Mouse (Mus musculus) liver, adult 2 months (tissue): Measurements from ENCODE around the gene Ttc16. TPM values are rescaled to one million over a fixed set of nuclear protein-coding genes. Genes with fewer than 3 reads are reported as not detected.

Experiments used
- DNase-seq: peaks from one replicate; pipeline ENCODE4 v3.0.0-alpha.2; 2011; ENCODE audit warnings: low read depth, low spot score; ENCODE audit errors: extremely low read depth
- H3K27ac ChIP-seq: fragments of 200-500 bp; replicated peaks from 2 replicates; pipeline ENCODE4 v1.5.1; 2012; ENCODE audit warnings: low read depth, mild to moderate bottlenecking, control low read depth, inconsistent platforms, low read length; ENCODE audit not compliant: insufficient read depth
- H3K27me3 ChIP-seq: fragments of 200-500 bp; 2 replicates; pipeline ENCODE4 v1.6.1; 2012; ENCODE audit warnings: mild to moderate bottlenecking, moderate library complexity, low read length, inconsistent platforms; ENCODE audit not compliant: control insufficient read depth, insufficient read depth
- H3K36me3 ChIP-seq: fragments of 200-500 bp; 2 replicates; pipeline ENCODE4 v1.6.1; 2012; ENCODE audit warnings: low read length, inconsistent platforms; ENCODE audit not compliant: control insufficient read depth, insufficient read depth
- H3K4me1 ChIP-seq: fragments of 200-500 bp; 2 replicates; pipeline ENCODE4 v1.6.1; 2011; ENCODE audit warnings: low read length; ENCODE audit not compliant: control insufficient read depth, insufficient read depth
- H3K4me3 ChIP-seq: fragments of 200-500 bp; 2 replicates; pipeline ENCODE4 v1.5.1; 2011; ENCODE audit warnings: low read depth, mild to moderate bottlenecking, control low read depth, low read length, moderate library complexity; ENCODE audit not compliant: insufficient read depth
- H3K79me2 ChIP-seq: fragments of 200-500 bp; 2 replicates; pipeline ENCODE4 v1.6.1; 2012; ENCODE audit warnings: inconsistent platforms, mild to moderate bottlenecking, low read length, moderate library complexity; ENCODE audit not compliant: control insufficient read depth, insufficient read depth
- H3K9ac ChIP-seq: fragments of 200-500 bp; 2 replicates; pipeline ENCODE4 v1.6.1; 2012; ENCODE audit warnings: low read depth, mild to moderate bottlenecking, control low read depth, inconsistent platforms, low read length
- CTCF ChIP-seq: fragments of 200-500 bp; IDR thresholded peaks from 2 replicates; pipeline ENCODE4 v1.5.1; 2011; ENCODE audit warnings: low read depth, low read length, control low read depth
- POLR2A ChIP-seq: fragments of 200-500 bp; IDR thresholded peaks from 2 replicates; pipeline ENCODE4 v1.6.1; 2011; ENCODE audit warnings: low read length, control low read depth; ENCODE audit not compliant: insufficient read depth; ENCODE audit errors: extremely low read depth
- WGBS: fragments of 180-500 bp; shearing (Covaris S2); methylation state at CpG from one replicate; pipeline ENCODE4 v1.1.7; 2018; 5-methylcytosine and 5-hydroxymethylcytosine counted together
- polyA plus RNA-seq: library from polyadenylated mRNA; depleted of rRNA; stranded (reverse); fragments of >200 nt; gene quantifications from 2 replicates; pipeline ENCODE4 v1.2.3, GENCODE M21; 2012
- total RNA-seq: library from RNA; depleted of rRNA; stranded (reverse); fragments of >200 nt; gene quantifications from 2 replicates; pipeline ENCODE4 v1.2.3, GENCODE M21; 2014

Gene Ttc16
- total and polyA plus RNA-seq, 2 experiments = under 0.01 to 0.10 TPM

DNA sequence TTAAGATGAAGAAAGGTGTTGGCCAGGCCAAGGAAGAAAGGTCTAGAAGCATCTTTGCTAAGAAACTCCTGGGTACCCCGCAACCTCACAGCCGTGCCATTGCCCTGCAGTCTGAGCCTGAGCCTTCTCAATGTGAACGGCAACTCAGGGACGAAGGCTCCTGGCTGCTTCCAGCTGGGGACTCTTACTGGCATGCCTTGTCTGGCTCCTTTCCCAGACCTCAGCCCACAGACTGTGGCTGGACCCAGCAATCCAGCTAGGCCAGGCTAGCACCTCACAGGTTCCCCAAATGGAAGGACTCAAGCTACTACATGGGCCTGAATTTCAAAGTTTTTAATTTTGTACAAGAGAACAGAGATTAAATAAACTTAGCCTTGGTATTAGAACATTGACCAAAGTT lies 13.6 kb downstream of the Ttc16 start:
- 71% methylated on average over 4 of the region's 4 CpGs for WGBS
- no peak overlapping the region for H3K9ac ChIP-seq
- no peaks in the 10 kb centered on the region for H3K79me2 ChIP-seq
- no peak for DNase-seq
- H3K27ac ChIP-seq = no peak overlapping the region
- H3K4me1 ChIP-seq = no peaks in the 10 kb centered on the region
- no peaks in the 10 kb centered on the region; the same call in 1 of the 2 replicates for H3K36me3 ChIP-seq
- H3K27me3 ChIP-seq = no peaks in the 10 kb centered on the region
- TF ChIP-seq POLR2A = no peak
- no peak for TF ChIP-seq CTCF
- H3K4me3 ChIP-seq = no peak overlapping the region

GRCm38 (mm10) chr2:32761361-32761760 lies 14.1 kb downstream of the Ttc16 start:
- no peak for TF ChIP-seq POLR2A
- TF ChIP-seq CTCF = no peak
- Histone ChIP-seq H3K27me3 (no peaks in the 10 kb centered on the region), H3K4me3 (no peak overlapping the region), H3K79me2 (no peaks in the 10 kb centered on the region), H3K27ac (no peak overlapping the region), H3K36me3 (no peaks in the 10 kb centered on the region; the same call in 1 of the 2 replicates), H3K4me1 (no peaks in the 10 kb centered on the region), H3K9ac (no peak overlapping the region)
- DNase-seq = no peak
- WGBS = 94% methylated on average over 14 of the region's 14 CpGs

GRCm38 (mm10) chr2:32759001-32759400 lies 16.4 kb downstream of the Ttc16 start:
- Histone ChIP-seq H3K36me3 (no peaks in the 10 kb centered on the region; the same call in 1 of the 2 replicates), H3K27ac (no peak overlapping the region)
- WGBS = 92% methylated on average over 2 of the region's 2 CpGs

DNA sequence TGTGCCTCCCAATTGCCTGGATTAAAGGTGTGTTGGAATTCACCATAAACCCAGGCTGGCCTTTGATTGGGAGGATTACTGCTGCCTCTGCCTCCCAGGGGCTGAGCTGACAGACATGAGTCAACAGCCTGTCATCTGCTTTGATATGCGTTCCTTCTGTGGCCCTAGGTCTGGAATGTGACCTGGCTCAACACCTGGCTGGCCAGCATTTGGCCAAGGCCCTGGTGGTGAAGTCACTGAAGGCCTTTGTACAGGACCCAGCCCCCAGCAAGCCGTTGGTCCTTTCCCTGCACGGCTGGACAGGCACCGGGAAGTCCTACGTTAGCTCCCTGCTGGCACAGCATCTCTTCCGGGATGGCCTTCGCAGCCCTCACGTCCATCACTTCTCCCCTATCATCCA lies 16.9 kb downstream of the Ttc16 start:
- Histone ChIP-seq H3K36me3 (no peaks in the 10 kb centered on the region; the same call in 1 of the 2 replicates), H3K9ac (no peak overlapping the region), H3K27me3 (no peaks in the 10 kb centered on the region), H3K4me3 (no peak overlapping the region), H3K79me2 (no peaks in the 10 kb centered on the region), H3K27ac (no peak overlapping the region), H3K4me1 (no peaks in the 10 kb centered on the region)
- DNase-seq = peak; percentile 42
- no peak for TF ChIP-seq CTCF
- TF ChIP-seq POLR2A = no peak
- WGBS = 56% methylated on average over 8 of the region's 8 CpGs

More at GRCm38 (mm10) chr2:32759001-32759400, 16.4 kb downstream of the Ttc16 start:
- Histone ChIP-seq H3K4me3 (no peak overlapping the region), H3K79me2 (no peaks in the 10 kb centered on the region), H3K9ac (no peak overlapping the region), H3K27me3 (no peaks in the 10 kb centered on the region), H3K4me1 (no peaks in the 10 kb centered on the region)
- TF ChIP-seq POLR2A (no peak), CTCF (no peak)
- no peak for DNase-seq

GRCm38 (mm10) chr2:32757056-32757845 lies 18.2 kb downstream of the Ttc16 start, which contains the start of gene Tor2a:
Tor2a (plus strand) TSS chr2:32757234.
- DNase-seq = peak; percentile 90
- Histone ChIP-seq H3K9ac (peak within 1 kb of the TSS; percentile 99), H3K4me3 (peak within 1 kb of the TSS; percentile 92), H3K27me3 (no peaks in the 10 kb centered on the region), H3K4me1 (no peaks in the 10 kb centered on the region), H3K27ac (peak within 1 kb of the TSS; percentile 86), H3K79me2 (no peaks in the 10 kb centered on the region), H3K36me3 (no peaks in the 10 kb centered on the region; the same call in 1 of the 2 replicates)
- under 1% methylated on average over 66 of the region's 66 CpGs for WGBS
- TF ChIP-seq POLR2A (peak; percentile 39; the same call in 1 of the 2 replicates), CTCF (peak; percentile 92)

- 35% methylated on average over 6 of the region's 6 CpGs for WGBS
- Histone ChIP-seq H3K27me3 (no peaks in the 10 kb centered on the region), H3K4me3 (no peak overlapping the region), H3K4me1 (peaks cover 3% of the 10 kb centered on the region), H3K36me3 (no peaks in the 10 kb centered on the region; the same call in 1 of the 2 replicates), H3K9ac (no peak overlapping the region), H3K79me2 (no peaks in the 10 kb centered on the region), H3K27ac (no peak overlapping the region)
- DNase-seq = no peak
- TF ChIP-seq CTCF (no peak), POLR2A (no peak)
Observed at GRCm38 (mm10) chr2:32756674-32757055, 18.8 kb downstream of the Ttc16 start.
